Mouse (Mus musculus) neural tube, embryonic 14.5 days (tissue): ENCODE results near the gene Ispd. TPM values are rescaled to one million over a fixed set of nuclear protein-coding genes. Genes with fewer than 3 reads are reported as not detected.

Experiments used
- ATAC-seq: fragments of 200-750 bp; cut with Nextera tagmentation; 2 replicates; pipeline ENCODE4 v1.8.0; 2017; ENCODE audit warnings: low read depth, mild to moderate bottlenecking, moderate TSS enrichment, moderate library complexity
- H3K27ac ChIP-seq: fragments of 300-500 bp; sonication (generic); 2 replicates; pipeline ENCODE4 v1.5.1; 2014; ENCODE audit warnings: low read depth, mild to moderate bottlenecking, control low read depth, low read length, moderate library complexity, mixed read lengths
- H3K27me3 ChIP-seq: fragments of 300-500 bp; sonication (generic); 2 replicates; pipeline ENCODE4 v1.6.1; 2014; ENCODE audit warnings: low read length; ENCODE audit not compliant: control insufficient read depth, insufficient read depth
- H3K36me3 ChIP-seq: fragments of 300-500 bp; sonication (generic); 2 replicates; pipeline ENCODE4 v1.6.1; 2014; ENCODE audit warnings: low read length, mixed read lengths; ENCODE audit not compliant: control insufficient read depth, insufficient read depth
- H3K4me1 ChIP-seq: fragments of 300-500 bp; sonication (generic); 2 replicates; pipeline ENCODE4 v1.6.1; 2014; ENCODE audit warnings: low read length; ENCODE audit not compliant: control insufficient read depth, insufficient read depth
- H3K4me2 ChIP-seq: fragments of 300-500 bp; sonication (generic); 2 replicates; pipeline ENCODE4 v1.6.1; 2014; ENCODE audit warnings: mild to moderate bottlenecking, low read depth, low read length, control low read depth
- H3K4me3 ChIP-seq: fragments of 300-500 bp; sonication (generic); 2 replicates; pipeline ENCODE4 v1.5.1; 2014; ENCODE audit warnings: low read depth, low read length, control low read depth, mixed read lengths
- H3K9ac ChIP-seq: fragments of 300-500 bp; sonication (generic); replicated peaks from 2 replicates; pipeline ENCODE4 v1.6.1; 2014; ENCODE audit warnings: low read depth, mild to moderate bottlenecking, control low read depth, low read length, mixed read lengths
- H3K9me3 ChIP-seq: fragments of 300-500 bp; sonication (generic); 2 replicates; pipeline ENCODE4 v1.6.1; 2016; ENCODE audit warnings: low read length; ENCODE audit not compliant: control insufficient read depth
- WGBS: fragments of 180-500 bp; shearing (Covaris S2); extraction: QIAGEN DNeasy Blood & Tissue Kit; methylation state at CpG from one replicate; pipeline ENCODE4 v1.1.7; 2014; 5-methylcytosine and 5-hydroxymethylcytosine counted together
- polyA plus RNA-seq: library from polyadenylated mRNA; unstranded; fragments of >200 nt; fragmentation: Nextera tagmentation; extraction: Ambion mirVana; gene quantifications from 2 replicates; pipeline ENCODE4 v1.2.1, GENCODE M21; 2014

Ispd gene
- polyA plus RNA-seq, 1 experiment from 2014 or later = 18.0 TPM

- Histone ChIP-seq H3K4me1 (peaks cover 4% of the 10 kb centered on the region; the same call in 1 of the 2 replicates), H3K4me2 (no peak overlapping the region), H3K36me3 (no peaks in the 10 kb centered on the region), H3K4me3 (no peak overlapping the region), H3K9ac (no peak overlapping the region), H3K27ac (no peak overlapping the region), H3K27me3 (no peaks in the 10 kb centered on the region), H3K9me3 (no peaks in the 10 kb centered on the region)
- ATAC-seq = no peak
- WGBS = 87% methylated on average over 4 of the region's 4 CpGs
These were observed 343.0 kb downstream of the Ispd start for GRCm38 (mm10) chr12:36724297-36724696.

GRCm38 (mm10) chr12:36725250-36725649, 344.0 kb downstream of the Ispd start:
- ATAC-seq = no peak
- Histone ChIP-seq H3K4me2 (no peak overlapping the region), H3K27me3 (no peaks in the 10 kb centered on the region), H3K9me3 (no peaks in the 10 kb centered on the region), H3K9ac (no peak overlapping the region), H3K4me1 (peaks cover 4% of the 10 kb centered on the region; the same call in 1 of the 2 replicates), H3K36me3 (no peaks in the 10 kb centered on the region), H3K27ac (no peak overlapping the region), H3K4me3 (no peak overlapping the region)
- 82% methylated on average over 3 of the region's 3 CpGs for WGBS

GRCm38 (mm10) chr12:36726026-36726425, 344.8 kb downstream of the Ispd start:
- no peak overlapping the region for H3K27ac ChIP-seq
- H3K27me3 ChIP-seq = no peaks in the 10 kb centered on the region
- no peak for ATAC-seq
- H3K9me3 ChIP-seq = no peaks in the 10 kb centered on the region
- no peak overlapping the region for H3K9ac ChIP-seq
- 64% methylated on average over 1 of the region's 1 CpGs for WGBS
- H3K4me2 ChIP-seq = no peak overlapping the region
- H3K4me1 ChIP-seq = peaks cover 4% of the 10 kb centered on the region; the same call in 1 of the 2 replicates
- no peaks in the 10 kb centered on the region for H3K36me3 ChIP-seq
- no peak overlapping the region for H3K4me3 ChIP-seq

- Histone ChIP-seq H3K27me3 (no peaks in the 10 kb centered on the region), H3K4me1 (no peaks in the 10 kb centered on the region), H3K9ac (no peak overlapping the region), H3K4me3 (no peak overlapping the region), H3K27ac (no peak overlapping the region), H3K36me3 (no peaks in the 10 kb centered on the region), H3K9me3 (no peaks in the 10 kb centered on the region), H3K4me2 (no peak overlapping the region)
- WGBS = 94% methylated on average over 4 of the region's 4 CpGs
- ATAC-seq = no peak
These were observed 352.6 kb downstream of the Ispd start for GRCm38 (mm10) chr12:36733673-36734371.

Other genes starting within 250 kb of the Ispd start
- gene Ankmy2, start 224.3 kb upstream of the Ispd start, polyA plus RNA-seq = 84.6 and 87.6 TPM in 2 replicates
- 425 and 430 TPM in 2 replicates for gene Bzw2, start 223.4 kb upstream of the Ispd start, polyA plus RNA-seq
- not detected in 2 replicates for gene Lrrc72, start 128.1 kb upstream of the Ispd start, polyA plus RNA-seq
- gene Sostdc1, start 67.3 kb upstream of the Ispd start, polyA plus RNA-seq = 10.5 and 20.9 TPM in 2 replicates
- gene D630036H23Rik, start 731 bp downstream of the Ispd start, polyA plus RNA-seq = 2.3 and 2.6 TPM in 2 replicates